Mouse (Mus musculus) layer of hippocampus, postnatal 36 days (tissue): ENCODE measurements around the gene Atp11a. TPM values are rescaled to one million over a fixed set of nuclear protein-coding genes. Genes with fewer than 3 reads are reported as not detected.

Experiments
- DNase-seq, 2 experiments: peaks; one replicate each; pipeline ENCODE4 v3.0.0; 2022
- total RNA-seq, 2 experiments: library from RNA; stranded (reverse); gene quantifications; 2 replicates each; pipeline ENCODE4 v1.2.3; 2021

Gene Atp11a
- total RNA-seq, 2 experiments from 2014 or later = 51.5 to 61.5 TPM

DNA sequence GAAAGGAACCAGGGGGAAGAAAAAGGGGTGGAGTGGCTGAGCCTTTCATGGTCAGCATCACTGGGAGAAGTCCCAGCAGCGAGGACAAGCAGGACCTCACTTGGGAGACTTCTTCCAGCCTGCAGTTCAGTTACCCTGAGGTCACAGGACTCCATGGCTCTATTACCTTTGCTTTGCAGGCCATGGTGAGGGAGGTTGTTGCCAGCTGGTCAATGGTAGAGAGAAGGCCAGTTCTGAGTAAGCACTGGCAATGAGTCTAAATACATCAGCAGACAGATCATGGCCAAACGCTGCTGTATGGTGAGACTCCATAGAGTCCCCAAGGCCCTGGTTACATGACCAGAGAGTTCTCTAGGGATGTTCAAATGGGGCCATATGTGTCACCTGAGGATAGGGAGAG lies 15.5 kb downstream of the Atp11a start:
- DNase-seq = no peak

GRCm38 (mm10) chr8:12773914-12774313 lies 17.1 kb downstream of the Atp11a start:
- no peak for DNase-seq

GRCm38 (mm10) chr8:12774872-12775298 lies 18.1 kb downstream of the Atp11a start:
- no peak for DNase-seq

GRCm38 (mm10) chr8:12775302-12775975 lies 18.6 kb downstream of the Atp11a start:
- no peak for DNase-seq

- no peak for DNase-seq
These were observed 19.4 kb downstream of the Atp11a start for GRCm38 (mm10) chr8:12776166-12776565.

GRCm38 (mm10) chr8:12777171-12777570 lies 20.4 kb downstream of the Atp11a start:
- no peak for DNase-seq

DNA sequence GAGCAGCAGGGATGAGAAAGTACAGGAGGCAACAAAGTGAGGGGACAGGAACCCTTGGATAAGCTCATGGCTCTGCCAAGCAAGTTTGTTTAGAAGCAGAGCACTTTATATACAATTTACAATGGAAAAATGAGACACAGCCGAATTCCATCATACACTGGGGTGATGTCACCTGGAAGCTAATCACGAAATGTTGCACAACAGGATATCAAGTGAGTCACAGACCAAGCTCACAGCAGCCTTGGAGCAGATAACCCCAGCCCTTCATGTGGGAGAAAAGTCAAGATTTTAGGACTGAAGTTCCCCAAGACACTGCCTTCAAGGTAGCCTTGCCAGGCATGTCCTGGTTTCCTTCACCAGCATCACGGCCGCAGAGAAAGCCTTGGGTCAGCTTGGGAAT lies 22.7 kb downstream of the Atp11a start:
- no peak for DNase-seq

DNA sequence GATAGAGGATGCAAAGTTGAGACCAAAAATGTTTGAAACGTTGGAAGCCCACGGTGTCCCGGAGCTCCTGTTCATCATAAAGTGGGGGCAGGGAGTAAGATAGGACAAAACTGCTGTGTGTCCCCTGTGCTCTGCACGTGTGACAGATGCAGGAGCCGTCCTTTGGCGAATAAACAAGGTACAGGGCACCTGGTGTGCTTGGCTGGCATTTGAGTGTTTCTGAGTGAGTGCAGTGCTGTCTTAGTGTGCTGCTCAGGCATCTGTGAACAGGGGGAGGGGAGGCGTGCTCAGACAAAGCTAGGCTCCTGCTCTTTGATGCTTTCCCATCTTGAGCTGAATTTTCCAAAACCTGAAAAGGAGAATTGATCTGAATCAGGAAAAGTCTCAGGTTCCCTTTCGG lies 28.7 kb downstream of the Atp11a start:
- DNase-seq = no peak

DNA sequence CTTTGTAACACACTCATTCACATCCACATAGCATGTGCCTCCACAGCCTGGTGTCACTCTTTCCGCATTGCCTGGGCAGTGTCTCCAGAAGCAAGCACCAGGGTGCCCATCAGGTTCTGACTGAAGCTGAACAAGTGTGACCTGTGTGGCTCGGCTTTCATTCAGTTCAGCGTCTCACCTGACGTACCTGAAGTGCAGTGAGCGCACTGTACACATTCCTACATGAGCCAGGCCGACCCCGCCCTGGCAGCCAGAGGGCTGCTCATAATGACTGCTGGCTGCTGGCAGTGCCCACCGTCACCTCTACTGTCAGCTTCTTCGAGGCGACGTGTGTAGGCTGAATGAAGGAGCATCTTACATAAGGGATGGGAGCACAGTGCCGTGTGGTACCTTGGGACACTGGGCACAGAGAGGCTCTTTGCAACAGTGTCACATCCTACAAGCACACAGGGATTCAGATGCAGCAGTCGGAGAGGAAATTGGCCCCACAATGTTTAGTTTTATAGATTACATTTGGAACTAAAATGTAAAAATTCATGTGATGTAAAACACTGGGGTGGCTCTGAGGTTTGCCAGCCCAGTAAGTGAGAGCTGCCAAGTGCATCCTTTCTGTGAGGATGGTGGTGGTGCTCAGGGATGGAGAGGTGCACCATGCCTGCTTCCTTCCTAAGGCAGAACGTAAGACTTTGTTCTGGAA lies 29.6 kb downstream of the Atp11a start:
- DNase-seq = no peak

DNA sequence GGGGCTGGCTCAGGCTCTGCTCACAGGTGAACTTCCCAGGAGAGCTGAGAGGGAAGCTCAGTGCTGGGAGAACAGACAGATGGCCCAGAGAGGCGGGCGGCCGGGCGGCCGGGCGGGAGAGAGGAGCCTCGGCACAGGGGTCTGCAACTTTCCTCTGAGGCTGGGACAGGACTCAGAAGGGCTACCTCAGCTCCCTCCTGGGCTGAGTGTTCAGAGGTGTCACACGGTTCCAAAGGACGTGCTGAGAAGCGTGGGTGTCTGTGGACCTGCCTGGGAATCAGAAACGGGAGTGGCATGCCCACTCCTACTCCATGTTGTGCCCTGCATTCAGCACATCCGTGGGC lies 30.1 kb downstream of the Atp11a start:
- no peak for DNase-seq

GRCm38 (mm10) chr8:12787427-12787826 lies 30.6 kb downstream of the Atp11a start:
- no peak for DNase-seq

GRCm38 (mm10) chr8:12788695-12789094 lies 31.9 kb downstream of the Atp11a start:
- no peak for DNase-seq

- DNase-seq = no peak
These were observed 38.3 kb downstream of the Atp11a start for GRCm38 (mm10) chr8:12795011-12795671.

DNA sequence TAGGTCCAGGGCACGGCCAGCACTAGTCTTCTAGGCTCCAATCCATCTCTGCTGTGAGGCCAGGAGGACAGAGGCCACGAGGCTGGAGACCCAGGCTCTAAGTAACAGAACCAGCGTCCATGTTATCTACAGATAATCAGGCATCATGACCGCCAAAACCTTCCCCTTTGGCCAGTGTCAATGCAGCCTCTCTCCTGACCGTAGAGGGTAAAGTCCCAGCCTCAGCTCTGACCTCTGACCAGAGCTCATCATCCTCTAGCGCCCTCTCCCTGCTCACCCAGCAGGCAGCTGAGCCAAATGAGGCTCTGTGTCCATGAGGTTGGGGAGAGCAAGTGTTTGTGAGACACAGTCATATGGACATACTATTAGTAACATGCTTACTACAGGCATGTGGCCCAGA lies 42.3 kb downstream of the Atp11a start:
- DNase-seq = no peak

DNA sequence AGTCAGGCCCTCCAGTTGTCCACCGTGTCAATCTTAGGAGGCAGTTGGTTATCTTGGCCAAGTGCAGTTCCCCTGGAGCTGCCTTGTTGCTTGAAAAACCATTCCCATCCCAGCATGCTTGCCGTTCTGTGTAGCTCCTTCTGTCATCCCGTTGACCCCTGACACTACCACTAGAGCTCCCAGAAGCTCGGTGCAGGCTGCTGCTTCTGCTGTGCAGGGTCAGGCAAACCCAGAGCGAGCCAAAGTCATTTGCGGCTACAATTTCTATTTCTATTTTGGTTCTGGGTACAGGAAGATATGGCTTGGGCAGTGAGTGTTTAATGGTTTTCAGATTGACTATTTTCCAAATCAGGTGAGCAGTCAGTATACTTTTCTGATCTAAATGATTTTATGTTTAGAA lies 43.0 kb downstream of the Atp11a start:
- no peak for DNase-seq

DNA sequence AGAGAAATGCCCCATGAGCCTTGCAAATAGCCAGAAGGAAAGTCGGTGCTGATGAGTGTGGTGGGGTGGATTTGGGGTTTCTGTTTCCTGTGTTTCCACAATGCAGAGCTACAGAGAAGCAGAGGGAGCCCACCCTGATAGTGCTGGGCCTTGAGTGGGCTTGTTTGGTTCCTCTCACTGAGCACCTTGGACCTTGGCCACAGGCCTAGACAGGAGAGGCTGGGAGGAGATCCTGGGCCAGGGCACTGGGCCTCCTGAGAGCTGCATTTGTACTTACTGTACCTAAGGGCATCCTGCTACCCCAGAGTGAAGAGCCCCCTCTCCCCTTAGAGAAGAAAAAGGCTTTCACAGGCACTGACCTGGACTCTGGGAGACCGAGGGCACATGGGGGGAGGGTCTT lies 43.4 kb downstream of the Atp11a start:
- no peak for DNase-seq

DNA sequence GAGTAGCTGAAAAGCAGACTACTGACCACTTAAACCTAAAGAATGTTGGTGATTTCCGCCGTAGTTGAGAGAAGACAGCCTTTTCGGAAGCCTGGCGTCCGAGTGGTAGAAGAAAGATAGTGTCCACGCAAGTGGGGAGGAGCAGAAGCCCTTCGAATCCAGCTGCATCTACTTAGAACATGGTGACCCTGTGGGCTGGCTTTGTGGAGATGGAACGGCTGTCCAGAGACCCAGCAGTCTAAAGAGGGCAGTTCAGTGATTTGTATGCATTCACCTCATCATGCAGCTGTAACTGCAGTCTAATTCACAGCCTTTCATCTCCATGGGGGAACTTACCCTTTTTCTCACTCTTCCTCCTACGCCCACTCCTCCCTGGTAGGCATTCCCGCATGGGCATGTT lies 44.8 kb downstream of the Atp11a start:
- DNase-seq = no peak

DNA sequence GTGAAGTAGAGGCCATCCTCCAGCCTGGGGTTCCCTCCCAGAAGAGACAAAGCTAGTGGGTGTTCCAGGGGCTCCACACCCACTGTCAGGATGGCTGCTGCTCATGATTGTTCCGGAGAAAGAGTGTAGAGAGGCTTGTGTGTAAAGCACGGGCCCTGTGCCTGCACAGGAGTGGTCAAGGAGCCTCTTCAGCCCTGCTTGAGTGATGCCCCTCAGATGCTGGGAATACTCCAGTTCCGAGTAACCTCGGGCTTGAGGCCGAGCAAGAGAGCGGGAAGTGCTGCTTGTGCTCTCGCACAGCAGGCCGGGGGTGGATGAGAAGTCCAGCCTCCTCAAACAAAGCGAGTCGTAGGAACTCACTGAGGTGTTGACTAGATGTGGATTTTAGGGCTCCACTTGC lies 46.3 kb downstream of the Atp11a start:
- DNase-seq = no peak

DNA sequence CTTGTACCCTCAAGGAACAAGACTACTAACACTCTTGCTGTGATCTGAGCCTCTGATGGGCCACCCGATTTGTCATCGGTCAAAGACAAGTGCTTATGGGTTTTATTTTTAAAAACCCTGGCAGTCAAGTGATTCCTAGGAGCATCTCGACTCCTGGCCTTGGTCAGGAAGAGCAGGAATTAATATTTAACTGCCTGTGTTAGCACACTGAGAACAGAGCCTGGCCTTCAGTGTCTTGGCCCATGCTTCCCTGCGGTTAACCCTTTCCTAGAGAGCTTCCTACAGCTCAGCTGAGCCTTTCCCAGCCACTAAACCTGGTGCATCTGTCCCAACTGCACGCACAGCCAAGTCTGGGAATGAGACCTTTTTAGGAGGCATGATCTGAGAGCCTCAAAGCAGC lies 48.1 kb downstream of the Atp11a start:
- DNase-seq = no peak

DNA sequence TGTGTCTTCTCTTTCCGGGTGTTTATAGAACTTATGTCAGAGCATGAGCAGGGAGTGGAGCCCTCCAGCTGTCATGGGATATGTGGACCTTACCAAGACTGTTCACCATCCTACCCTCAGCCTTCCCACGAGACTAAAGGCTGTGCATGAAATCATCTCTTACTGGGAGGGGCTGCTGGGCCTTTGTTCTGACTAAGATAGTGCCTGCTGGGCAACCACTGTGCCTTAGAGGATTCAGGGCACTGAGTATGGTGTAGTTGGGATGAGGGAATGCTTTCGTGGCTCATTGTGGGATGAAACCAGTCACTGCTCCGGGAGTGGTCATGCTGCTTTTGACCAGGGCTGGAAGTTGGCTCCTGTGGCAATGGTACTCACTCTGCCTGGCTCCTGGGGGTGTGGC lies 48.8 kb downstream of the Atp11a start:
- DNase-seq = no peak

DNA sequence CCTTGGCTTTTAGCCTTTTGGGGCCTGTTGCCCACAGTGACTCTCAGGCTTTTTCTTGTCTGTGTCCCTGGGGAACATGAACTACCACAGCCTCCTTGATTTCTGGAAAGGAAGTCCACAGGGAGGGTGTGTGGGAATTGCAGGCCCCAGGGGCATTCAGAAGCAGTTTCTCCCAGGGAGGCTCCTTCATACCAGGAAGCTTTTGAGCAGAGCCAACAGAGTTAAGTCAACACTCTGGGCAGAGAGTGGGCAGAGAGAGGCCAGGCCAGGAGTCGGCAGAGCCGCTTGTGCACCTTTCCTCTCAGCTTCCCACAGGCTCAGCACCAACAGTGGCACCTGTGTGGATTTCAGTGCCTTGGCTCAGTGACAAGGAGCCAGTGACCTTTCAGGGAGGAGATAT lies 51.2 kb downstream of the Atp11a start:
- no peak for DNase-seq

- no peak for DNase-seq
These were observed 52.7 kb downstream of the Atp11a start for GRCm38 (mm10) chr8:12809516-12809915.

DNA sequence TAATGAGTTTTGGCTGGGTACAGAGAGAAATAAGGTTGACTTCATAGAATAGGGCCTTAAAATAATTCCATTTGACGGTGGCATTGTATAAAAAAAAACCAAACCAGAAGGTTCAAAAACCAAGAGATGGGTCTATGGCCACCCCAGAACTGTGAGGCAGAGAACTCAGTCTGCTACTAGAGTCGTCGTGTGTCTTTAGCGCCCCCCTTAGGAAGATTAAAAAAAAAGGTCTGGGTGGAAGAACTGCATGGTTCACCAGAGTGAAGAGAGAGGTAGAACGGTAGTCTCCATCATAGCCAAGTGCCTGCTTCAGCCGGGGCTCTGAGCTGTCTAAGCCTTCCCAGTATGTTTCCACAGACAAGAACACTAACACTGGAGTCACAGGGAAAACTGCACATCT lies 54.4 kb downstream of the Atp11a start:
- no peak for DNase-seq

DNA sequence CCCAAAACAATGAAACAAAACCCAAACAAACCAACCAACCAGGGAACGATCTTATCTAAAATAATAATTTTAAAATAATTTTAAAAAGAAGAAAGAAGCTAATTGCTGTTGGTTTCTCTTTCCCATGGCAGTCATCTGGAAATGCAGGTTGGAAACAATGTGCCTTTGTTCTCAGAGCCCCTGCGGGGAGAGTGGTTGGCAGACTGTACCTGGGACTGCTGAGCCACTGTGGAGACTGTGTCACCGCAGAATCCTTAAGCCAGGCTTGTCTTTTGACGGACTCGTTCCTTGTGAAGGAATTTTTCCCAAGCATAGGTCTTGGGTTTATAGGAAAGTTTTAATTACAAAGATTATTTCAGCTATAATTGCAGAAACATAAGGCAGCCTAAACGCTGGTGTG lies 59.6 kb downstream of the Atp11a start:
- DNase-seq = no peak
